Mouse (Mus musculus): ENCODE results near the gene Hpn. TPM values are rescaled to one million over a fixed set of nuclear protein-coding genes. Genes with fewer than 3 reads are reported as not detected.

Gene Hpn
- polyA plus RNA-seq, 1 experiment from 2014 or later = 3.1 TPM

DNA sequence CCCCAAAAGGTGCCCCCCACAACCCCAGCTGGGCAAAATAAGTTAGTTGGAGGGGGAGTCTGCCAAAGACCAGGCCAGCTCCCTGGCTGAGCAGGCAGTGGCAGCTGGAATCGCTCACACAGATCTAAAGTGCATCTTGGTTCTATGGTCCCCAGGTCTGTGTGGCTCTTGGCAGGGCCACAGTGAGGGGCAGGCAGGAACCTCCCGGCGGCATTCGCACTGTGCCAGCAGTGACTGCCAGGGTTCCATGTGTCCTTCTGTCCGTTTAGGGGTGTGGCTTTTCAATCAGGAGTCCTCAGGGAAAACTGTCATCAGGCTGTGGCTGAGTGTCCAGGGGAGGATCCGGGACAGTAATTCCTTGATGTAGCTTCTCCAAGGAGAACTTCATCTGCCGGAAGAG lies 15.1 kb upstream of the Hpn start:
- WGBS = 94% methylated on average over 7 of the region's 7 CpGs
- Histone ChIP-seq H3K4me3 (no peak overlapping the region), H3K9me3 (replicated peaks) (no peaks in the 10 kb centered on the region), H3K4me1 (peaks cover 23% of the 10 kb centered on the region), H3K27me3 (ENCODE audit: low read depth, poor library complexity, severe bottlenecking) (peaks cover 45% of the 10 kb centered on the region), H3K27ac (no peak overlapping the region), H3K36me3 (peaks cover 72% of the 10 kb centered on the region)
- no peak for DNase-seq (ENCODE audit: low spot score)

- no peaks in the 10 kb centered on the region for H3K9me3 ChIP-seq (replicated peaks)
- H3K36me3 ChIP-seq = peaks cover 53% of the 10 kb centered on the region
- H3K4me1 ChIP-seq = peaks cover 23% of the 10 kb centered on the region
- 58% methylated on average over 9 of the region's 9 CpGs for WGBS
- H3K4me3 ChIP-seq = no peak overlapping the region
- no peak overlapping the region for H3K27ac ChIP-seq
- peaks cover 59% of the 10 kb centered on the region for H3K27me3 ChIP-seq (ENCODE audit: low read depth, poor library complexity, severe bottlenecking)
- no peak for DNase-seq (ENCODE audit: low spot score)
These were observed 13.1 kb upstream of the Hpn start for GRCm38 (mm10) chr7:31128157-31128705.

- 1% methylated on average over 58 of the region's 60 CpGs for WGBS
- peak within 1 kb of the TSS; percentile 68 for H3K4me3 ChIP-seq
- DNase-seq (ENCODE audit: low spot score) = peak; percentile 54
- peaks cover 61% of the 10 kb centered on the region for H3K27me3 ChIP-seq (ENCODE audit: low read depth, poor library complexity, severe bottlenecking)
- peak within 1 kb of the TSS; percentile 72 for H3K27ac ChIP-seq
- peaks cover 23% of the 10 kb centered on the region for H3K4me1 ChIP-seq
- H3K9me3 ChIP-seq (replicated peaks) = no peaks in the 10 kb centered on the region
- H3K36me3 ChIP-seq = peaks cover 41% of the 10 kb centered on the region
These were observed 12.0 kb upstream of the Hpn start, which contains the start of gene Scn1b for GRCm38 (mm10) chr7:31126851-31127724. TSS of gene Scn1b (minus strand) at chr7:31127003.

GRCm38 (mm10) chr7:31126211-31126751 lies 11.2 kb upstream of the Hpn start:
- H3K27me3 ChIP-seq (ENCODE audit: low read depth, poor library complexity, severe bottlenecking) = peaks cover 61% of the 10 kb centered on the region
- H3K27ac ChIP-seq = peak overlapping the region; percentile 72
- peaks cover 23% of the 10 kb centered on the region for H3K4me1 ChIP-seq
- H3K36me3 ChIP-seq = peaks cover 33% of the 10 kb centered on the region
- WGBS = 1% methylated on average over 53 of the region's 53 CpGs
- DNase-seq (ENCODE audit: low spot score) = peak; percentile 55
- peak overlapping the region; percentile 68 for H3K4me3 ChIP-seq
- H3K9me3 ChIP-seq (replicated peaks) = no peaks in the 10 kb centered on the region

- 83% methylated on average over 13 of the region's 13 CpGs for WGBS
- H3K4me1 ChIP-seq = peaks cover 23% of the 10 kb centered on the region
- no peaks in the 10 kb centered on the region for H3K9me3 ChIP-seq (replicated peaks)
- no peak overlapping the region for H3K4me3 ChIP-seq
- no peak overlapping the region for H3K27ac ChIP-seq
- peaks cover 61% of the 10 kb centered on the region for H3K27me3 ChIP-seq (ENCODE audit: low read depth, poor library complexity, severe bottlenecking)
- H3K36me3 ChIP-seq = peaks cover 21% of the 10 kb centered on the region
- DNase-seq (ENCODE audit: low spot score) = no peak
These were observed 10.0 kb upstream of the Hpn start for GRCm38 (mm10) chr7:31125116-31125515.

- Histone ChIP-seq H3K4me1 (peaks cover 23% of the 10 kb centered on the region), H3K4me3 (no peak overlapping the region), H3K9me3 (replicated peaks) (no peaks in the 10 kb centered on the region), H3K27me3 (ENCODE audit: low read depth, poor library complexity, severe bottlenecking) (peaks cover 58% of the 10 kb centered on the region), H3K27ac (no peak overlapping the region), H3K36me3 (peaks cover 14% of the 10 kb centered on the region)
- no peak for DNase-seq (ENCODE audit: low spot score)
- WGBS = 91% methylated on average over 5 of the region's 5 CpGs
These were observed 9.3 kb upstream of the Hpn start for GRCm38 (mm10) chr7:31124381-31124780.

DNA sequence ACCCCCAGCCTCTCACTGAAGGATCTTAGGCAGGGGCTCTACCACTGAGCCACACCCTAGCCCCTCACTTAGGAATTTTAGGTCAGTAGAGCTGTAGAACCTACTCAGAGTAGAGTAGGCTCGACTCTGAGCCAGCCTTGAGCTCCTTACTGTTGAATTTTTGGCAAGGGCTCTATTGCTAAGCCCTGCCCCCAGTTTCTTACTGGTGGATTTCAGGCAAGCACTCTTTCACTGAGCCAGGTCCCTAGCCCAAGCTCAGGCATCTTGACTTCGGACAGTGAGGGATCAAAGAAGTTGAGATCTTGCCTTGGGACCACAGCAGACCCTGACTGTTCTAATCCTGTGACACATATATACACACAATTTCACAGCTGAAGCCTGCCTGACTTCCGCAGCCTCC lies 8.6 kb upstream of the Hpn start:
- H3K9me3 ChIP-seq (replicated peaks) = no peaks in the 10 kb centered on the region
- WGBS = 86% methylated on average over 3 of the region's 3 CpGs
- peaks cover 23% of the 10 kb centered on the region for H3K4me1 ChIP-seq
- no peak overlapping the region for H3K4me3 ChIP-seq
- no peak overlapping the region for H3K27ac ChIP-seq
- peaks cover 51% of the 10 kb centered on the region for H3K27me3 ChIP-seq (ENCODE audit: low read depth, poor library complexity, severe bottlenecking)
- DNase-seq (ENCODE audit: low spot score) = no peak
- peaks cover 7% of the 10 kb centered on the region for H3K36me3 ChIP-seq

DNA sequence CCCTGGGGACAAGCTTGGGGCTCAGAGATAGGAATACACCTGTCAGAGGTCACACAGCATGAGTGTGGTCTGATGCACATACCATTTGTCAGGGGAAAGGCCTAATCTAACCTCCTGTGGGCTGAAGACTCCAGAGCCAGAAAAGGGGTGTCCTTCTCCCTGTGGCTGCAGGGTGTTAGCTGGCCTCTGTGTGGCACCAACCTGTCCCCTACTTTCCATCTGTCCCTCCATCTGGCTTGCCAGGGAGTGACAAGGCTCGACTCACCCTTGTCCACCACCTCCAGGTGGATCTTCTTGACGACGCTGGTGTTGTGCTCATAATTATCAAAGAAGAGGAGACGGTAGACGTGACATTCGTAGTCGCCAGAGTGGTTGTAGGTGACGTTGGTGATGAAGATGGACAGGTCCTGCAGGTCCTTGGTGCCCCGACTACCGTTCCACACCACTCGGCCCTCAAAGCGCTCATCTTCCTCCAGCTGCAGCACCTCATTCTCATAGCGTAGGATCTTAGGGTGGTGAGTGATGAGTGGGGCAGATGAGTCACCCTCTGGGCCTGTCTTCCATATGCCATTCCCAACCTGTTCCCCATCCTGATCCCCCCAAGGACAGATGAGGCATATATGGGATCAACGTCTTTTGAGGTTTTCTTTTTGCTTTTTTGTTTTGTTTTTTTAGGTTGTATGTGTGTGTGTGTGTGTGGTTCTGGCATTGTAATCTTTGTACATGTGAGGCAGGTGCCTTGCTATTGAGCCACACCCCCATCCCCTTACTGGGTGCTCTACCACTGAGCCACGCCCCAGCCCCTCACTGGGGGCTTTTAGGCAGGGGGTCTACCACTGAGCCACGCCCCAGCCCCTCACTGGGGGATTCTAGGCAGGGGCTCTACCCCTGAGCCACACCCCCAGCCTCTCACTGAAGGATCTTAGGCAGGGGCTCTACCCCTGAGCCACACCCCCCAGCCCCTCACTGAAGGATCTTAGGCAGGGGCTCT lies 7.8 kb upstream of the Hpn start:
- no peaks in the 10 kb centered on the region for H3K9me3 ChIP-seq (replicated peaks)
- DNase-seq (ENCODE audit: low spot score) = no peak
- no peak overlapping the region for H3K27ac ChIP-seq
- peaks cover 43% of the 10 kb centered on the region for H3K27me3 ChIP-seq (ENCODE audit: low read depth, poor library complexity, severe bottlenecking)
- 90% methylated on average over 16 of the region's 16 CpGs for WGBS
- no peak overlapping the region for H3K4me3 ChIP-seq
- no peaks in the 10 kb centered on the region for H3K36me3 ChIP-seq
- H3K4me1 ChIP-seq = peaks cover 16% of the 10 kb centered on the region

- WGBS = 89% methylated on average over 5 of the region's 5 CpGs
- Histone ChIP-seq H3K4me3 (no peak overlapping the region), H3K27ac (no peak overlapping the region), H3K36me3 (no peaks in the 10 kb centered on the region), H3K9me3 (replicated peaks) (no peaks in the 10 kb centered on the region), H3K27me3 (ENCODE audit: low read depth, poor library complexity, severe bottlenecking) (peaks cover 10% of the 10 kb centered on the region), H3K4me1 (peaks cover 26% of the 10 kb centered on the region)
- no peak for DNase-seq (ENCODE audit: low spot score)
These were observed 4.5 kb upstream of the Hpn start for GRCm38 (mm10) chr7:31119556-31119955.

GRCm38 (mm10) chr7:31118486-31118885 lies 3.4 kb upstream of the Hpn start:
- Histone ChIP-seq H3K27me3 (ENCODE audit: low read depth, poor library complexity, severe bottlenecking) (0 out of 2 replicates have a peak, but pooled peaks cover 2% of the 10 kb centered on the region), H3K4me3 (no peak overlapping the region), H3K36me3 (no peaks in the 10 kb centered on the region), H3K27ac (no peak overlapping the region), H3K4me1 (peaks cover 28% of the 10 kb centered on the region), H3K9me3 (replicated peaks) (no peaks in the 10 kb centered on the region)
- DNase-seq (ENCODE audit: low spot score) = no peak
- WGBS = 83% methylated on average over 7 of the region's 7 CpGs

DNA sequence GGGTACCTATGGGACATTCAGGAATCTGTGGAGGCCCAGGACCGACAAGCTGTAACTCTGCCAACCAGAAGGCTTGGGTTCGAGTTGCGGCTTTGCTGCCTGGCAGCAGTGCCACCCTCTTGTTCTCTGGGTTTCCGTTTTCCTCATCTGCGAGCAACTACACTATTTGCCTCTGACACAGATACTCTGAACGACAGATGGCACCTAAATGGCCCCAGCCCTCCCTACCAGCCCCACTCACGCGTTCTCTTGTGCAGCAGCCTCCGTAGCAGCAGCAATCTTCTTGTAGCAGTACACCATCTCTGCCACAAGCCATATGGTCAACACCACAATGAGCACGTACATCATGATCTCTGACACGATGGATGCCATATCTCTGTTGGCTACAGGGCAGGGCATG lies 2.4 kb upstream of the Hpn start:
- 89% methylated on average over 11 of the region's 11 CpGs for WGBS
- no peaks in the 10 kb centered on the region for H3K27me3 ChIP-seq (ENCODE audit: low read depth, poor library complexity, severe bottlenecking)
- H3K4me3 ChIP-seq = no peak overlapping the region
- no peak for DNase-seq (ENCODE audit: low spot score)
- no peaks in the 10 kb centered on the region for H3K36me3 ChIP-seq
- H3K9me3 ChIP-seq (replicated peaks) = no peaks in the 10 kb centered on the region
- no peak overlapping the region for H3K27ac ChIP-seq
- H3K4me1 ChIP-seq = peaks cover 28% of the 10 kb centered on the region

- peaks cover 28% of the 10 kb centered on the region for H3K4me1 ChIP-seq
- DNase-seq (ENCODE audit: low spot score) = no peak
- H3K27me3 ChIP-seq (ENCODE audit: low read depth, poor library complexity, severe bottlenecking) = no peaks in the 10 kb centered on the region
- peak overlapping the region; percentile 53 for H3K27ac ChIP-seq
- H3K4me3 ChIP-seq = 0 out of 2 replicates have a peak overlapping the region, but pooled peaks have one; percentile 13
- H3K36me3 ChIP-seq = no peaks in the 10 kb centered on the region
- 40% methylated on average over 16 of the region's 16 CpGs for WGBS
- no peaks in the 10 kb centered on the region for H3K9me3 ChIP-seq (replicated peaks)
These were observed 1.6 kb upstream of the Hpn start for GRCm38 (mm10) chr7:31116721-31117145.

Measured in limb, embryonic 10.5 days (tissue).